Comparison of ENCODE assay signal across 8 mouse cellular contexts in the genomic region with DNA sequence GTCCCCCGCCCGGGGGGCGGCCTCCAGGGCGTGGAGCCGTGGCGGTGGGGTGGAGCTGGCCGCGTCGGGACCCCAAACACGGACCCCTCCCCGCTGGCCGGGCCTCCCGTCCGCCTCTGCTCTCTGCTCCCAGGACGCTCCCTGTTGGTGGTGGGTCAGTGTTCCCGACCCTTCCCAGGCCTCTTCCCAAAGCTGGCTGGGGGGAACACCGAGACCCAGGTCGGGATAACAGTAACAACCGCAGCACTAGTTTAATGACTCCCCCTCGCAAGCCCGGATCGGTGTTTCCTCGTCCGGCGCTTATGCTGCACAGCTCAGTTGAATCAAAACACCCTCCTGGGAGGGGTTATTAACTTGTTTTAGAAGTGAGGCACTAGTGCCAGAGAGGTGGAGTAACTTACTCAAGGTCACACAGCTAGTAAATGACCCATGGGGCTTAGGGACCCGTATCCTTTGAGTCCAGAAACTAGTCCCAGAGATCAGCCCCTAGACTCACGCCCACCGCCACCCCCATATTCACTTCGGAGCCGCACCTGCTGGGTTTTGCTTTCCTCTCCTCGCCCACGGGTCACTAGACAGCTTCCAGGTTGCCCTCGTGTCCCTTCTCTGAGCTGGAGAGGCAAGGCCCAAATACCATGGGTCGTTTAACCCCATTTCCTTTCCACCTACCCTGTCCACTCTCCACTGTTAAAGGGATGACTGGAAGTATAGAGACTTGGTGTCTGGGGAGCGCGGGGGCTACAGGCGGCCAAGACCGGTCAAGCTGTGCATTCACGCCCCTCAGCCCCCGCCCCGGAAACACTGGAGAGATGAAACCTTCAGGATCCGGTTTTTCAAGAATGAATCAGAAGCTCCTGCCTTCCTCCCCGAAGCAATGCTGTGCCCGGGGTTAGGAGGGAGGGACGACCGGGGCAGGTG. TPM values are rescaled to one million over a fixed set of nuclear protein-coding genes. Genes with fewer than 3 reads are reported as not detected.
DNase-seq lines count a peak whose midpoint lies in the region; ATAC-seq lines count a peak whose summit lies in the region.

No protein-coding gene starts in this region.

- H3K4me3 ChIP-seq in heart, embryonic 11.5 days (ENCODE audit: low read depth, low read length), result peak overlapping the region; percentile 84
- peak overlapping the region; percentile 82 to 93 for H3K4me3 ChIP-seq in ES-E14 (ENCODE audit: insufficient read depth in 1 of 2, low read depth in 1 of 2, low read length in 2 of 2, poor library complexity in 1 of 2, severe bottlenecking in 1 of 2)
- H3K4me3 ChIP-seq in embryonic facial prominence, embryonic 14.5 days (ENCODE audit: low read depth, low read length), result peak overlapping the region; percentile 83
- H3K4me3 ChIP-seq in macrophage (ENCODE audit: inconsistent target), result peak overlapping the region; percentile 97

- intact Hi-C loops in heart, postnatal 10 days (cut with DNase I), result no loop called here
- intact Hi-C loops in gastrocnemius, postnatal 14 days (cut with DNase I; ENCODE audit: low total_unique reads), result no loop called here

- peaks cover 52% of the 10 kb centered on the region for H3K79me2 ChIP-seq in macrophage (ENCODE audit: inconsistent target)

- peak overlapping the region; percentile 73 for H3K27ac ChIP-seq in heart, embryonic 11.5 days (ENCODE audit: low read depth, low read length)
- H3K27ac ChIP-seq in ES-E14 (ENCODE audit: insufficient read depth, low read depth, low read length, poor library complexity, severe bottlenecking) (peak overlapping the region; percentile 77), macrophage (peak overlapping the region; percentile 70)
- peak overlapping the region; percentile 68 for H3K27ac ChIP-seq in embryonic facial prominence, embryonic 14.5 days (replicated peaks; ENCODE audit: low read depth, low read length)

- in situ Hi-C loops in ES-E14 (cut with MboI; ENCODE audit: low sequenced_read_pairs in 2 of 2, unreplicated experiment in 2 of 2), result no loop called here

- H3K27me3 ChIP-seq in heart, embryonic 11.5 days (ENCODE audit: control insufficient read depth, insufficient read depth, low read length), result no peaks in the 10 kb centered on the region
- H3K27me3 ChIP-seq in embryonic facial prominence, embryonic 14.5 days (replicated peaks; ENCODE audit: control insufficient read depth, insufficient read depth, low read length), result no peaks in the 10 kb centered on the region

- no peaks in the 10 kb centered on the region for H3K9me3 ChIP-seq in heart, embryonic 11.5 days (replicated peaks; ENCODE audit: control insufficient read depth, low read length)
- H3K9me3 ChIP-seq in ES-E14 (ENCODE audit: control insufficient read depth, insufficient read depth, low read depth, low read length), result no peaks in the 10 kb centered on the region
- no peaks in the 10 kb centered on the region; the same call in 1 of the 2 replicates for H3K9me3 ChIP-seq in embryonic facial prominence, embryonic 14.5 days (ENCODE audit: control insufficient read depth, low read length)

- under 1% methylated on average over 46 of the region's 46 CpGs for WGBS in heart, embryonic 11.5 days (ENCODE audit: insufficient replicate concordance)
- WGBS in embryonic facial prominence, embryonic 14.5 days, result 2% methylated on average over 28 of the region's 46 CpGs
- WGBS in macrophage (ENCODE audit: missing documents), result under 1% methylated on average over 46 of the region's 46 CpGs

- peaks cover 5% of the 10 kb centered on the region; the same call in 1 of the 2 replicates for H3K36me3 ChIP-seq in heart, embryonic 11.5 days (ENCODE audit: control insufficient read depth, insufficient read depth, low read length)
- H3K36me3 ChIP-seq in ES-E14 (ENCODE audit: control insufficient read depth, insufficient read depth, low read length, poor library complexity, severe bottlenecking), result peaks cover 2% of the 10 kb centered on the region; the same call in 1 of the 2 replicates
- H3K36me3 ChIP-seq in embryonic facial prominence, embryonic 14.5 days (ENCODE audit: control insufficient read depth, insufficient read depth, low read length), result peaks cover 12% of the 10 kb centered on the region; the same call in 1 of the 2 replicates
- no peaks in the 10 kb centered on the region for H3K36me3 ChIP-seq in macrophage (ENCODE audit: inconsistent target)

- DNase-seq in heart, postnatal 10 days, result no peak
- DNase-seq in ES-E14 (ENCODE audit: low read depth, low spot score), result no peak
- peak; percentile 50 for DNase-seq in embryonic facial prominence, embryonic 14.5 days (ENCODE audit: low spot score)
- DNase-seq in thymus, postnatal 25 days, result peak; percentile 39
- DNase-seq in gastrocnemius, postnatal 14 days, result no peak

- no peak for ATAC-seq in heart, embryonic 11.5 days (replicated peaks; ENCODE audit: insufficient number of reproducible peaks, low FRiP score, low TSS enrichment)
- peak; percentile 4; the same call in 1 of the 2 replicates for ATAC-seq in embryonic facial prominence, embryonic 14.5 days (ENCODE audit: low read depth)
- peak; percentile 27 for ATAC-seq in inflammation-experienced regulatory T-cells, adult 6 months

- peak overlapping the region; percentile 80 for H3K9ac ChIP-seq in heart, embryonic 11.5 days (ENCODE audit: low read depth, low read length)
- peak overlapping the region; percentile 91 for H3K9ac ChIP-seq in ES-E14 (ENCODE audit: insufficient read depth, low read depth, low read length, poor library complexity, severe bottlenecking)
- peak overlapping the region; percentile 86 for H3K9ac ChIP-seq in embryonic facial prominence, embryonic 14.5 days (ENCODE audit: low read depth, low read length)

- peak overlapping the region; percentile 97 for H3K4me2 ChIP-seq in heart, embryonic 11.5 days
- H3K4me2 ChIP-seq in embryonic facial prominence, embryonic 14.5 days (ENCODE audit: low read depth, low read length), result peak overlapping the region; percentile 71

- peaks cover 12% of the 10 kb centered on the region for H3K4me1 ChIP-seq in heart, embryonic 11.5 days (ENCODE audit: control insufficient read depth, insufficient read depth, low read length)
- peaks cover 4 to 10% of the 10 kb centered on the region in 2 experiments; a peak in 3 of 4 replicates for H3K4me1 ChIP-seq in ES-E14 (ENCODE audit: control insufficient read depth in 2 of 2, insufficient read depth in 2 of 2, low read length in 2 of 2, poor library complexity in 1 of 2)
- H3K4me1 ChIP-seq in embryonic facial prominence, embryonic 14.5 days (ENCODE audit: control insufficient read depth, insufficient read depth, low read length), result peaks cover 11% of the 10 kb centered on the region; the same call in 1 of the 2 replicates

RNA-seq across cellular contexts. Expression of gene Gipc1, which starts 0.5 kb away (rescaled TPM):
- 171 and 180 TPM in 2 replicates for polyA plus RNA-seq in heart, embryonic 11.5 days (2014; fragmentation: Nextera tagmentation; extraction: Ambion mirVana)
- 10 to 100 TPM; 46.1 to 48.7 TPM for total RNA-seq in heart, postnatal 10 days (2021)
- 73.2 and 73.7 TPM in 2 replicates for total RNA-seq in ES-E14 (2012; rRNA removed)
- 107 and 131 TPM in 2 replicates for polyA plus RNA-seq in embryonic facial prominence, embryonic 14.5 days (2014; fragmentation: Nextera tagmentation; extraction: Ambion mirVana)
- polyA plus RNA-seq in inflammation-experienced regulatory T-cells, adult 6 months (2017; shearing (Covaris generic)), result 10 to 100 TPM; 14.4 to 18.1 (median 14.7) TPM
- total RNA-seq in macrophage (2018; cell fraction: chromatin; rRNA removed), result 10 to 100 TPM in 22 of 26 experiments, 1 to 10 TPM in 4; 6.4 to 48.2 (median 23.5) TPM
- total RNA-seq in macrophage (2018; cell fraction: cytosol; rRNA removed), result 10 to 100 TPM; 48.5 to 83.3 (median 66.8) TPM
- total RNA-seq in macrophage (2018; cell fraction: nucleus; rRNA removed), result 10 to 100 TPM; 18.3 to 59.7 (median 27.7) TPM
- polyA plus RNA-seq in macrophage (2018), result 61.6 to 92.5 TPM (median 64.4 TPM) in 3 replicates
- total RNA-seq in gastrocnemius, postnatal 14 days (2021), result 10 to 100 TPM; 25.4 to 26.6 TPM

RNA-seq across cellular contexts. Expression of gene Ptger1, which starts 13.5 kb away (rescaled TPM):
- polyA plus RNA-seq in heart, embryonic 11.5 days (2014; fragmentation: Nextera tagmentation; extraction: Ambion mirVana), result 0.13 and 0.63 TPM in 2 replicates
- total RNA-seq in heart, postnatal 10 days (2021), result under 1 TPM; 0.20 to 0.53 TPM
- total RNA-seq in ES-E14 (2012; rRNA removed), result 1.7 and 2.4 TPM in 2 replicates
- polyA plus RNA-seq in embryonic facial prominence, embryonic 14.5 days (2014; fragmentation: Nextera tagmentation; extraction: Ambion mirVana), result 1.0 and 1.2 TPM in 2 replicates
- polyA plus RNA-seq in inflammation-experienced regulatory T-cells, adult 6 months (2017; shearing (Covaris generic)), result 1 to 10 TPM in 2 of 3 experiments, under 1 TPM in 1; 0.60 to 1.2 (median 1.1) TPM
- total RNA-seq in macrophage (2018; cell fraction: chromatin; rRNA removed), result 1 to 10 TPM in 23 of 26 experiments, under 1 TPM in 3; 0.54 to 5.8 (median 2.1) TPM
- total RNA-seq in macrophage (2018; cell fraction: cytosol; rRNA removed), result 1 to 10 TPM in 19 of 26 experiments, under 1 TPM in 7; 0.58 to 2.3 (median 1.4) TPM
- 1 to 10 TPM in 21 of 26 experiments, under 1 TPM in 5; 0.59 to 4.5 (median 1.8) TPM for total RNA-seq in macrophage (2018; cell fraction: nucleus; rRNA removed)
- polyA plus RNA-seq in macrophage (2018), result 0.59 to 8.8 TPM (median 1.3 TPM) in 3 replicates
- total RNA-seq in gastrocnemius, postnatal 14 days (2021), result under 1 TPM; 0.13 to 0.49 TPM

RNA-seq across cellular contexts. Expression of gene Dnajb1, which starts 45.0 kb away (rescaled TPM):
- 51.2 and 51.5 TPM in 2 replicates for polyA plus RNA-seq in heart, embryonic 11.5 days (2014; fragmentation: Nextera tagmentation; extraction: Ambion mirVana)
- 10 to 100 TPM; 17.5 to 18.0 TPM for total RNA-seq in heart, postnatal 10 days (2021)
- total RNA-seq in ES-E14 (2012; rRNA removed), result 22.9 and 30.1 TPM in 2 replicates
- 47.2 and 47.5 TPM in 2 replicates for polyA plus RNA-seq in embryonic facial prominence, embryonic 14.5 days (2014; fragmentation: Nextera tagmentation; extraction: Ambion mirVana)
- polyA plus RNA-seq in inflammation-experienced regulatory T-cells, adult 6 months (2017; shearing (Covaris generic)), result 10 to 100 TPM; 36.3 to 53.7 (median 41.0) TPM
- 10 to 100 TPM in 1 of 26 experiments, 1 to 10 TPM in 25; 1.3 to 11.5 (median 5.2) TPM for total RNA-seq in macrophage (2018; cell fraction: chromatin; rRNA removed)
- 10 to 100 TPM; 13.7 to 26.4 (median 19.9) TPM for total RNA-seq in macrophage (2018; cell fraction: cytosol; rRNA removed)
- 10 to 100 TPM in 6 of 26 experiments, 1 to 10 TPM in 20; 3.9 to 13.8 (median 8.0) TPM for total RNA-seq in macrophage (2018; cell fraction: nucleus; rRNA removed)
- polyA plus RNA-seq in macrophage (2018), result 13.5 to 19.5 TPM (median 18.1 TPM) in 3 replicates
- 1 to 10 TPM; 7.0 to 7.4 TPM for total RNA-seq in gastrocnemius, postnatal 14 days (2021)

RNA-seq across cellular contexts. Expression of gene Tecr, which starts 45.2 kb away (rescaled TPM):
- 531 and 534 TPM in 2 replicates for polyA plus RNA-seq in heart, embryonic 11.5 days (2014; fragmentation: Nextera tagmentation; extraction: Ambion mirVana)
- total RNA-seq in heart, postnatal 10 days (2021), result 100 to 1,000 TPM; 181 to 199 TPM
- total RNA-seq in ES-E14 (2012; rRNA removed), result 246 and 386 TPM in 2 replicates
- polyA plus RNA-seq in embryonic facial prominence, embryonic 14.5 days (2014; fragmentation: Nextera tagmentation; extraction: Ambion mirVana), result 497 and 529 TPM in 2 replicates
- polyA plus RNA-seq in inflammation-experienced regulatory T-cells, adult 6 months (2017; shearing (Covaris generic)), result 100 to 1,000 TPM; 341 to 488 (median 426) TPM
- 100 to 1,000 TPM in 8 of 26 experiments, 10 to 100 TPM in 16, 1 to 10 TPM in 2; 6.4 to 139 (median 77.5) TPM for total RNA-seq in macrophage (2018; cell fraction: chromatin; rRNA removed)
- 100 to 1,000 TPM; 112 to 179 (median 144) TPM for total RNA-seq in macrophage (2018; cell fraction: cytosol; rRNA removed)
- total RNA-seq in macrophage (2018; cell fraction: nucleus; rRNA removed), result 100 to 1,000 TPM in 13 of 26 experiments, 10 to 100 TPM in 13; 19.4 to 204 (median 102) TPM
- 128 to 166 TPM (median 160 TPM) in 3 replicates for polyA plus RNA-seq in macrophage (2018)
- total RNA-seq in gastrocnemius, postnatal 14 days (2021), result 100 to 1,000 TPM; 474 to 504 TPM

RNA-seq across cellular contexts. Expression of gene Pkn1, which starts 46.0 kb away (rescaled TPM):
- 17.0 and 21.2 TPM in 2 replicates for polyA plus RNA-seq in heart, embryonic 11.5 days (2014; fragmentation: Nextera tagmentation; extraction: Ambion mirVana)
- 10 to 100 TPM; 58.9 to 66.7 TPM for total RNA-seq in heart, postnatal 10 days (2021)
- 24.7 and 33.2 TPM in 2 replicates for total RNA-seq in ES-E14 (2012; rRNA removed)
- polyA plus RNA-seq in embryonic facial prominence, embryonic 14.5 days (2014; fragmentation: Nextera tagmentation; extraction: Ambion mirVana), result 26.1 and 30.4 TPM in 2 replicates
- polyA plus RNA-seq in inflammation-experienced regulatory T-cells, adult 6 months (2017; shearing (Covaris generic)), result 10 to 100 TPM; 20.3 to 27.7 (median 24.6) TPM
- total RNA-seq in macrophage (2018; cell fraction: chromatin; rRNA removed), result 100 to 1,000 TPM; 197 to 855 (median 544) TPM
- 100 to 1,000 TPM in 19 of 26 experiments, 10 to 100 TPM in 7; 81.1 to 165 (median 118) TPM for total RNA-seq in macrophage (2018; cell fraction: cytosol; rRNA removed)
- 100 to 1,000 TPM; 156 to 497 (median 323) TPM for total RNA-seq in macrophage (2018; cell fraction: nucleus; rRNA removed)
- 76.4 to 110 TPM (median 109 TPM) in 3 replicates for polyA plus RNA-seq in macrophage (2018)
- 10 to 100 TPM; 52.5 to 52.6 TPM for total RNA-seq in gastrocnemius, postnatal 14 days (2021)

Comparison
In these comparisons a context has a peak if more than half of its experiments do, and no peak if none do; other contexts are left out.
1. DNase-seq: peak in embryonic facial prominence, embryonic 14.5 days (single experiment) and thymus, postnatal 25 days (single experiment); none in heart, postnatal 10 days (0 of 2), ES-E14 (single experiment) and gastrocnemius, postnatal 14 days (single experiment).
2. Peak in every context shown above with its lines, with median percentiles within 50 percentile points of each other: H3K27ac ChIP-seq, H3K4me3 ChIP-seq and H3K9ac ChIP-seq.